Mouse (Mus musculus) intestine, embryonic 15.5 days (tissue): ENCODE data around the gene Sclt1. TPM values are rescaled to one million over a fixed set of nuclear protein-coding genes. Genes with fewer than 3 reads are reported as not detected.
A peak's percentile ranks its signal among the peaks of the same experiment; 100 is the strongest.

Source experiments
- ATAC-seq: fragments of 200-750 bp; cut with Nextera tagmentation; 2 replicates; pipeline ENCODE4 v1.8.0; 2017; ENCODE audit warnings: moderate TSS enrichment, moderate library complexity
- H3K27ac ChIP-seq: fragments of 300-500 bp; sonication (generic); 2 replicates; pipeline ENCODE4 v1.5.1; 2015; ENCODE audit warnings: mild to moderate bottlenecking, inconsistent platforms
- H3K27me3 ChIP-seq: fragments of 300-500 bp; sonication (generic); replicated peaks from 2 replicates; pipeline ENCODE4 v1.6.1; 2015; ENCODE audit warnings: inconsistent platforms
- H3K36me3 ChIP-seq: fragments of 300-500 bp; sonication (generic); 2 replicates; pipeline ENCODE4 v1.6.1; 2015; ENCODE audit warnings: inconsistent platforms
- H3K4me1 ChIP-seq: fragments of 300-500 bp; sonication (generic); replicated peaks from 2 replicates; pipeline ENCODE4 v1.6.1; 2015; ENCODE audit warnings: inconsistent platforms
- H3K4me2 ChIP-seq: fragments of 300-500 bp; sonication (generic); replicated peaks from 2 replicates; pipeline ENCODE4 v1.6.1; 2015; ENCODE audit warnings: mild to moderate bottlenecking, inconsistent platforms
- H3K4me3 ChIP-seq: fragments of 300-500 bp; sonication (generic); replicated peaks from 2 replicates; pipeline ENCODE4 v1.5.1; 2015; ENCODE audit warnings: inconsistent platforms
- H3K9ac ChIP-seq: fragments of 300-500 bp; sonication (generic); 2 replicates; pipeline ENCODE4 v1.6.1; 2015; ENCODE audit warnings: inconsistent platforms
- H3K9me3 ChIP-seq: fragments of 300-500 bp; sonication (generic); 2 replicates; pipeline ENCODE4 v1.6.1; 2016; ENCODE audit warnings: inconsistent platforms
- WGBS: fragments of 180-500 bp; shearing (Covaris S2); methylation state at CpG from one replicate; pipeline ENCODE4 v1.1.7; 2015; 5-methylcytosine and 5-hydroxymethylcytosine counted together
- polyA plus RNA-seq: library from polyadenylated mRNA; unstranded; fragments of >200 nt; fragmentation: Nextera tagmentation; extraction: Ambion mirVana; gene quantifications from 2 replicates; pipeline ENCODE4 v1.2.1, GENCODE M21; 2015

Gene Sclt1
- polyA plus RNA-seq, 1 experiment from 2014 or later = 16.9 TPM

DNA sequence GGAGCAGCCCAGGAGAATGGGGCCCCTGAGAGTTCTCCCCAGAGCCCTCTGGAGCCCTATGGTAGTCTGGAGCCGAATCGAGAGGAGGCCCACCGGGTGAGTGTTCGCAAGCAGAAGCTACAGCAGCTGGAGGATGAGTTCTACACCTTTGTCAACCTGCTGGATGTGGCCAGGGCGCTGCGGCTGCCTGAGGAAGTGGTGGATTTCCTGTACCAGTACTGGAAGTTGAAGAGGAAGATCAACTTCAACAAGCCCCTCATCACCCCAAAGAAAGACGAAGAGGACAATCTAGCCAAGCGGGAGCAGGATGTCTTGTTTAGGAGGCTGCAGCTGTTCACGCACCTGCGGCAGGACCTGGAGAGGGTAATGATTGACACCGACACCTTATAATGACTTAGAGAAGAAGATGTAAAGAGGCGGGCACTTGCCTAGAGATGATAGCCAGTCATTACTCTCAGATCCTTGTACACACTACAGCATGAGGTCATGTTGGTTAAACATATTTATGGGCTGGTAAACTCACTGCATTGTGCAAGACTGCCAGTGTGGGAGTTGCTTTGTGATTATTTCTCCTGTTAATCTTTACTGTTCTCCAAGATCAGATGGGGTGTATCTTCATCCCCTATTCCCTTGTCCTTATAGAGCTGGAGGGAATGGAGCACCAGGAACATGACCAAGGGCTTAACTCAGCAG is 137.5 kb downstream of the Sclt1 start:
- Histone ChIP-seq H3K4me3 (no peak overlapping the region), H3K27ac (no peak overlapping the region), H3K36me3 (peaks cover 12% of the 10 kb centered on the region; the same call in 1 of the 2 replicates), H3K27me3 (no peaks in the 10 kb centered on the region), H3K9me3 (no peaks in the 10 kb centered on the region), H3K4me1 (no peaks in the 10 kb centered on the region), H3K9ac (no peak overlapping the region), H3K4me2 (no peak overlapping the region)
- ATAC-seq = no peak
- WGBS = 86% methylated on average over 12 of the region's 12 CpGs

DNA sequence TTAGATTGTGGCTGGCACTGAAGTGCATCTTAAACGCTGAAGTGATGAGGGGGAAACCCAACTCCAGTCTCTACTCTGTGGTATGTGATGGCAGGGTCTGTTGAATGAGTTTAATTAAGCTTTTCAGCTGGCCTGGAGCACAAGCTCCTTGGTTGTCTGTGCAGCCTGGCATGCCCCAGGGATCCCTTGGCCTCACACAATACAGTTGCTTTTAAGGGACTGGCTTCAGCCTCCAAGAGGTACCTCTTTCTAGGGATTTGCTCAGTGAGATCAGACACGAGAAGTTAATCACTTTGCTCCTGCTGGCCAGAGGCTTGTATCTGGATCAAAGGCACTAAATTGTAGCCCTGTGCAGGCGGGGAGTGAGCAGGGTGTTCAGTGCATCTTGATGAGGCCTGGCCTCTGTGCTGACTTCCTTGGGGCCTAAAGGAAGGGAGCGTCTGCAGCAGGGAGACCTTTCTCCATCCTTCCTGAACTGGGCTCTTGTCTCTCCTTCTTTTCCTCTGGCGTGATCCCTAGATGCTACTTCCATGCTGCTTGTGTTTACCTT is 138.8 kb downstream of the Sclt1 start:
- no peaks in the 10 kb centered on the region for H3K9me3 ChIP-seq
- H3K9ac ChIP-seq = no peak overlapping the region
- 57% methylated on average over 5 of the region's 5 CpGs for WGBS
- H3K4me3 ChIP-seq = no peak overlapping the region
- ATAC-seq = no peak
- H3K4me2 ChIP-seq = no peak overlapping the region
- H3K36me3 ChIP-seq = peaks cover 12% of the 10 kb centered on the region; the same call in 1 of the 2 replicates
- H3K27me3 ChIP-seq = no peaks in the 10 kb centered on the region
- H3K4me1 ChIP-seq = no peaks in the 10 kb centered on the region
- H3K27ac ChIP-seq = no peak overlapping the region

DNA sequence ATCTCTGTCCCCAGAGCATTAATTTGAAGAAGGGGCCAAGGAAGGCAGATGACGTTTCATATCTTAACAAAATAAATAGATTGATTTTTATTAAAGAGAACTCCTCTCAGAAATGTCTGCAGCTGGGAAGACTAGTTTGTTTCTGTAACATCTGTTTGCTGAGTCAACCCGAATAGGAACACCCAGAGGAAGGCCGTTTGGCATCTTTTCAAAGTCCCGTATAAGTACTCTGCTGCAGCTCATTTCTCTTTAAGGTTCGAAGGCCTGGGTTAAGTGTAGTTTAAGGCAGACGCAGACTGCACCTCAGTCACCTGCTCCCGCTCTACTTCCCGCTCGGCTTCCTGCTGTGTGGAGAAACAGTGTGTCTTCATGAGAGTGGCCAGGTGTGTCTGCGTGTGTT is 139.4 kb downstream of the Sclt1 start:
- 49% methylated on average over 10 of the region's 10 CpGs for WGBS
- Histone ChIP-seq H3K4me2 (no peak overlapping the region; the same call in 1 of the 2 replicates), H3K4me1 (no peaks in the 10 kb centered on the region), H3K9ac (no peak overlapping the region), H3K27ac (no peak overlapping the region), H3K36me3 (peaks cover 17% of the 10 kb centered on the region; the same call in 1 of the 2 replicates), H3K27me3 (no peaks in the 10 kb centered on the region), H3K9me3 (no peaks in the 10 kb centered on the region), H3K4me3 (no peak overlapping the region)
- no peak for ATAC-seq

DNA sequence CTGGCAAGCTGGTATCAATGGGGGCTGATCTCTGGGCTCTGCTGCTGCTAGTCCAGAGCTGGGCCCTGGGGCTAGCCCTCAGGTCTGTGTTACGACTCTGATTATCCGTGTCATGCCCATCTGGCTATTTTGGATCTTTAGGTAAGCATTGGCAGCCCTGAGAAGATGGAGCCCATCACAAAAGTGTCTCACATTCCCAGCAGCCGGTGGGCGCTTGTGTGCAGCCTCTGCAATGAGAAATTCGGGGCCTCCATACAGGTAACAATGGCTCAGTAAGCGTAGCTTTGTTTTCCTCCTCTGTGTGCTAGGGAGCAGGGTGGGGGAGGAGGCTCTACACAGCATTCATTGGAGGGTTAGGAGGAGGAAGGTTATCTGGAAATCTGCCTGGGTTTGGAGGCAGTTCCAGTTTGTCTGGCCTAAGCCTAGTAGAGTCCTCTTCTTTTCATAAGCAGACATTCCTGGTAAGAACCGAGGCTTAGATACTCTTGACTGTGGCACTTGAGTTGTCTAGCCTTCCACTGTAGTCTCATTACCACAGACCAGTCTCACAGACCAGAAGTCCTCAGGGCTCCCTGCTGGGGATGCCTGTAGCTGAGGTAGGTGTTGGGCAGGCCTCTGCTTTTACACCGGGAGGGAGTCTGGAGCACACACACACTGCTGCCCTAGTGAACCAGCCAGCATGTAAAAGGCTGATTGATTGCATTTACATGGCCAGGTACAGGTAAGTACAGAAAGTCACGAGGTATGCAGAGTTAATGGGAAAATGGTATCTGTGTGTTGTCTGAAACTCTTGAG is 140.9 kb downstream of the Sclt1 start:
- Histone ChIP-seq H3K4me2 (no peak overlapping the region), H3K9ac (no peak overlapping the region), H3K4me1 (no peaks in the 10 kb centered on the region), H3K36me3 (peaks cover 17% of the 10 kb centered on the region; the same call in 1 of the 2 replicates), H3K9me3 (no peaks in the 10 kb centered on the region), H3K4me3 (no peak overlapping the region), H3K27me3 (no peaks in the 10 kb centered on the region), H3K27ac (no peak overlapping the region)
- no peak for ATAC-seq
- WGBS = 82% methylated on average over 9 of the region's 9 CpGs

DNA sequence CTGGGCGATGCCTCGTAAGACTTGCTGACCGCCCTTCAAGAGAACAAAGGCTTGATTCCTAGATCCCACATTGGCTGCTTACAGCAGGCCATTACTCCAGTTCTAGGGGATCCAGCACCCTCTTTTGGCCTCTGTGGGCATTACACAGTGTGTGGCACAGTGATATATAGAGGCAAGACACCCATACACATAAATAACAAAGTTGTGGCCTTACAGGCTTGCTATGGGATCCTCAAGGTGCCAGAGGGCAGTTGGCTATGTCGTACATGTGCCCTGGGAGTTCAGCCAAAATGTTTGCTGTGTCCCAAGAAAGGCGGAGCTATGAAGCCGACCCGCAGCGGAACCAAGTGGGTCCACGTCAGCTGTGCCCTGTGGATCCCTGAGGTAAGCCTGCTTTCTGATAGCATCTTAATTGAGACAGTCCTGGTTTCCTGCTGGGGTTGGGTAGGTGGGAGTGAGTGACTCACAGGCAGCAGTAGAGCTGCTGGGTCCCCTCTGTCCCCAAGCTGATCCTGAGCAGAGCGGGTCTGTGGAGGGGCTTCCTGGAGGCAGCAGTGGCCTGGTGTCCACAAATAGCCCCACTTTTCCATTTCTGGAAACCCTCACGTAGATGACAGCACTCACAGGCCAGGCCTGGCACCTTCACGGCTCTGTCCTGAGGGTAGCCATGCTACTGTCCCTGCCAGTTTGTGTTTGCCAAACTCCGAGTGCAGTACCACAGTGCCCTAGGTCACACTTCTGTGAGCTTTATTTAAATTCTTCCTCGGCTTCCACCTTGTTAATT is 142.3 kb downstream of the Sclt1 start:
- 89% methylated on average over 14 of the region's 14 CpGs for WGBS
- H3K4me3 ChIP-seq = no peak overlapping the region
- H3K9me3 ChIP-seq = no peaks in the 10 kb centered on the region
- ATAC-seq = peak; percentile 60
- no peak overlapping the region for H3K9ac ChIP-seq
- H3K4me1 ChIP-seq = no peaks in the 10 kb centered on the region
- no peaks in the 10 kb centered on the region for H3K27me3 ChIP-seq
- no peak overlapping the region for H3K27ac ChIP-seq
- H3K4me2 ChIP-seq = no peak overlapping the region
- peaks cover 12% of the 10 kb centered on the region; the same call in 1 of the 2 replicates for H3K36me3 ChIP-seq

DNA sequence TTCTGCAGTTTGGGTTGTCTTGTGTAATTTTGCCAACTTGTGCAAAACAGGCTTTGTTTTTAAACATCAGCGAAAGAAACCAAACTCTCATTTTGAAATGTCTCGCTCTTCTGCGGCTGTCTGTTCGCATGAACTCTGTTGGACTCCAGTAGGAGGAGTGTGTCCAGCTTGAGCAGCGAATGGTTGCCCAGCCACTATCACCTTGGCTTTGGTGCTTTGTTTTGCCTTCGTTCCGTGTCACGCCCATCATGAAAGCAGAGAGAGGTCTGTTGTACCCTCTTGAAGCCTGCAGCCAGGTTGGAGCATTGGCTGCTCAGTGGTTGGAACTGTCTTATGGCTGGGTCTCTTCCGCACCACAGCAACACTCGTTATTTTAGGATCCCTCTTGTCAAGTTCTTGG is 143.1 kb downstream of the Sclt1 start:
- H3K9me3 ChIP-seq = no peaks in the 10 kb centered on the region
- no peaks in the 10 kb centered on the region for H3K27me3 ChIP-seq
- H3K36me3 ChIP-seq = peaks cover 15% of the 10 kb centered on the region; the same call in 1 of the 2 replicates
- 90% methylated on average over 10 of the region's 10 CpGs for WGBS
- no peak overlapping the region for H3K27ac ChIP-seq
- no peak overlapping the region for H3K4me2 ChIP-seq
- no peaks in the 10 kb centered on the region for H3K4me1 ChIP-seq
- H3K9ac ChIP-seq = no peak overlapping the region
- no peak overlapping the region for H3K4me3 ChIP-seq
- ATAC-seq = no peak

DNA sequence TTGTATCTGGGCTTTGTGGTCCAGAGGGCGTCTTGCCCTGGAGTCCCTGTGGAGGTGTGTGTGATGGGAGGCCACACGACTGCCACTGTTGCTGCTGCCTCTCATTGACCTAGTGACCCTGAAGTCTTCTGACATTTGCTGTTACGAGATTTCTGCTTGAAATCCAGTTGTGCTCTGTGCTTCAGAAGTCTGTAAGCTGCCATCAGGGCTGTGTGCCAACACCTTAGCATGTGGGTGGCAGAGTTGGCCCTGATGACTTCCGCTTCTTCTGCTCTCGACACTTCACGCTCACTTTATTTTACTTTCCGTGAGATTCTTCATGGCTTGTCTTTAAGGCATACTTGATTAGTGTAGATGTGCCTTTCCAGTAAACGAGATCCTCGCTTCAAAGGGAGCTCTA is 143.9 kb downstream of the Sclt1 start:
- H3K36me3 ChIP-seq = peaks cover 18% of the 10 kb centered on the region; the same call in 1 of the 2 replicates
- H3K27ac ChIP-seq = no peak overlapping the region
- no peak for ATAC-seq
- H3K4me1 ChIP-seq = peaks cover 3% of the 10 kb centered on the region; the same call in 1 of the 2 replicates
- H3K4me3 ChIP-seq = no peak overlapping the region
- no peak overlapping the region for H3K9ac ChIP-seq
- H3K27me3 ChIP-seq = no peaks in the 10 kb centered on the region
- WGBS = 90% methylated on average over 9 of the region's 9 CpGs
- H3K9me3 ChIP-seq = no peaks in the 10 kb centered on the region
- H3K4me2 ChIP-seq = no peak overlapping the region

DNA sequence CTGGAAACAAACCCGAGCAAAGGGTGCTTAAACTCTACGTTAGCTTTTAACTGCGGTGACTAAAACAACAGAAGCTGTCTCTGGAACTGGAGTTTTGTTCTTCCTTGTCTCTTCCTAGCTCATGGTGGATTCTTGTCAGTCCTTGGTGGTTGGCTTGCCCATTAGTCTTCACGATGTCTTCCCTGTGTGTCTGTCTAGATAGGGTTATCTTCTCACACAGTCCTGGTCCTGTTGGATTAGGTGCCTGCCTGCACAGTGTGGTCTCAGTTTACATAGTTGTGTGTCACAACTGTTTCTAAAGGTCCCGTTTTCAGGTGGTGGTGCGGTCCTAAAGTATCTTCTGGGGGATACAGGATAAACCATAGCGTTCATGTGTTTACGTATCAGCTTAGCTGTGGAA is 145.3 kb downstream of the Sclt1 start:
- Histone ChIP-seq H3K4me1 (peaks cover 4% of the 10 kb centered on the region; the same call in 1 of the 2 replicates), H3K27ac (no peak overlapping the region), H3K9ac (no peak overlapping the region), H3K4me3 (no peak overlapping the region), H3K9me3 (no peaks in the 10 kb centered on the region), H3K27me3 (no peaks in the 10 kb centered on the region), H3K4me2 (no peak overlapping the region), H3K36me3 (peaks cover 21% of the 10 kb centered on the region; the same call in 1 of the 2 replicates)
- 85% methylated on average over 8 of the region's 8 CpGs for WGBS
- ATAC-seq = no peak

DNA sequence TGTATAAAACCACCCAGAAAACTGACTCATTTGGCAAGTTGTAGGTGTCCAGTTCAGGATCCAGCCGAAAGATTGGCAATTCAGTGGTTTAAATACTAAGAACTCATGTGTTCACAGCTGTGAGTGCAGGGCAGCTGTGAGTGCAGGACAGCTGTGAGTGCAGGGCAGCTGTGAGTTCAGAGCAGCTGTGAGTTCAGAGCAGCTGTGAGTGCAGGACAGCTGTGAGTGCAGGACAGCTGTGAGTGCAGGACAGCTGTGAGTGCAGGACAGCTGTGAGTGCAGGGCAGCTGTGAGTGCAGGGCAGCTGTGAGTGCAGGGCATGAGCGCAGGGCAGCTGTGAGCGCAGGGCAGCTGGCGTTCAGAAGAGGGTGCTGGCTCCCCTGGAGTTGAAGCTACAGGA is 147.3 kb downstream of the Sclt1 start:
- H3K27me3 ChIP-seq = no peaks in the 10 kb centered on the region
- ATAC-seq = no peak
- peaks cover 18% of the 10 kb centered on the region; the same call in 1 of the 2 replicates for H3K36me3 ChIP-seq
- 95% methylated on average over 4 of the region's 4 CpGs for WGBS
- H3K4me3 ChIP-seq = no peak overlapping the region
- no peak overlapping the region for H3K9ac ChIP-seq
- H3K4me1 ChIP-seq = peaks cover 7% of the 10 kb centered on the region; the same call in 1 of the 2 replicates
- no peaks in the 10 kb centered on the region for H3K9me3 ChIP-seq
- no peak overlapping the region for H3K27ac ChIP-seq
- no peak overlapping the region for H3K4me2 ChIP-seq

DNA sequence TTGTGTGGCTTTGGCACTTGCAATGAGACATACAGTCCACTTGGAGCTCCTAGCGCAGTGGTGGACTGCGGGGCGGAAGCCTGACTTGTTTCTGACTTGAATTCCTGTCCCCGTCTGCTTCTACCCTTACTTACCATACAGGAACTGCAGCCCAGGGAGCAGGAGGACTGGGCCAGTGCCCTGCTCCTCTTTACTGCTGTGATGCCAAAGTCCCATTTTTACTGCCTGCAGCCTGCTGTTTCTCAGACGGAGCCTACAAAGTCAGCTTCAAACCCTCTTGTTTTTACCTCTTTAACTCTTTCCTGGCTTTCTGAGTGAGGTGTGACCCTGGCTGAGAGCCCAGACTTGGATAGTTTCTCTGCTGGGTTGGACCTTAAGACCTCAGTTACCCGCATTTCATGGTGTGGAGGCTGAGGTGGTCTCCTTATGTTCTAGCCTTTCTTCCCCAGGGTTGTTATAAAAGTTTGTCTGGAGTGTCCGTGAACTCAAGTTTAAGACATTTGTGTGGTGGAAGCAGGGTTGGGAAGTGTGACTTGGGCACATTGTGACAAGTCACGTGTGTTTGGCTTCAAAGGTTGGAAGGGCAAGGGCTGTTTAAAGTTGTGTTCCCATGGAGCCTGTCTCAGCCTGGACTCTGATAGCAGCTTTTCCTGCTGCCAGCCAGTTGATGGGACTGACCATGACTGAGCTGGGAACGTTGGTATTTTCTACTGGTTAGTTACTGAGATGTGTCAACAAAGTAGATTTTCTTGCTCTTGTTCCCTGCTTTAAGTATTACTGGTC is 148.0 kb downstream of the Sclt1 start:
- peak overlapping the region; percentile 33; the same call in 1 of the 2 replicates for H3K27ac ChIP-seq

DNA sequence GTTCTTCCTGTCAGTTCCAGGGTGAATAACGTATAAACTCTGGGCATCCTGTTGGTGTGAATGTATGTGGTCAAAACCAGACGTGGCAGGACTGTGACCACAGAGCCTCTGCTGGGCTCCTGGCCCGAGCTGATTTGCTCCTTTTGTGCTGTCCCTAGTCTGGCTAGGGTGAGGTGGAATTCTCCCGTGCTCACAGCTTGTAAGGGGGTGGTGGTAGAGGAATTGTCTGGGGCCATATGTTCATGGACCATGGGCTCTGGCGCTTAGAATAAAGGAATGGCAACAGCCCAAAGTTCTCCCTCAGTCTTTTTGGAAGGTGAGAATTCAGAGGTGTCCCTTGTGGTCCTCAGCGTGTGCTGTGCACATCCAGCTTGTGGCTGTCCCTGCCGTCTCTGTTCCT is 149.5 kb downstream of the Sclt1 start:
- ATAC-seq = no peak
- Histone ChIP-seq H3K9me3 (no peaks in the 10 kb centered on the region), H3K27ac (no peak overlapping the region), H3K9ac (no peak overlapping the region), H3K36me3 (0 out of 2 replicates have a peak, but pooled peaks cover 13% of the 10 kb centered on the region), H3K4me3 (no peak overlapping the region), H3K4me2 (no peak overlapping the region), H3K27me3 (no peaks in the 10 kb centered on the region), H3K4me1 (peaks cover 13% of the 10 kb centered on the region)
- 82% methylated on average over 7 of the region's 7 CpGs for WGBS

More for the DNA sequence above, 148.0 kb downstream of the Sclt1 start:
- WGBS = 77% methylated on average over 9 of the region's 9 CpGs
- Histone ChIP-seq H3K4me2 (no peak overlapping the region), H3K4me3 (no peak overlapping the region), H3K36me3 (0 out of 2 replicates have a peak, but pooled peaks cover 18% of the 10 kb centered on the region), H3K27me3 (no peaks in the 10 kb centered on the region), H3K4me1 (peaks cover 7% of the 10 kb centered on the region; the same call in 1 of the 2 replicates), H3K9ac (no peak overlapping the region), H3K9me3 (no peaks in the 10 kb centered on the region)
- ATAC-seq = peak; percentile 73
